Mouse (Mus musculus): ENCODE measurements around the gene C1ra.

DNA sequence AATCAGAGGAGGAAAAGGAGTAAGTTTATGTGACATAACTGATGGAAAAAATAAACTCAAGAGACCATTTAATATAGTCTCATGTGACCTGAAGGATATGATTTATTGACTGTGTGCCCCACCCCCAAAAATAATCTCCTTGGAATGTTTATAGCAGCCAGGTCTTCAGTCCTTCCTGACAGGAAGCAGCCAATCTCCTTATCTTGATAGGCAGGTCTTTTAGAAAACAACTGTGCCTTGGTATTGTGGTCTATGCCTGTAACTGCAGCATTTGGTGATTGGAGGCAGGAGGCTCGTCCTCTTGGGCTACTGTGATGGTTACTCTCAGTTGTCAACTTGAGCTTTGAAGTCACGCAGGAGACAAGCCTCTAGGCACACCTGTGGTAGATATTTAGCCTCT is 24.7 kb upstream of the C1ra start:
- no peak for TF ChIP-seq CTCF (IDR thresholded peaks at IDR 0.05; ENCODE audit: borderline replicate concordance, control insufficient read depth, extremely low read depth, insufficient read depth, low read length, poor library complexity)
- TF ChIP-seq POLR2A (IDR thresholded peaks at IDR 0.05; ENCODE audit: control insufficient read depth, extremely low read depth, insufficient read depth, low read length, poor library complexity), result no peak

All from thymus, adult 2 months (tissue).